Mouse (Mus musculus) lung, postnatal 10 days (tissue): ENCODE measurements around the gene Supt20.

Source experiments
- DNase-seq: peaks from one replicate; pipeline ENCODE4 v3.0.0; 2021

Supt20 gene

GRCm38 (mm10) chr3:54759211-54759610 is 66.6 kb downstream of the Supt20 start:
- no peak for DNase-seq

GRCm38 (mm10) chr3:54760321-54761115 is 67.9 kb downstream of the Supt20 start:
- no peak for DNase-seq

GRCm38 (mm10) chr3:54761258-54761657 is 68.7 kb downstream of the Supt20 start:
- DNase-seq = peak; percentile 45

- DNase-seq = peak; percentile 67
Observed at GRCm38 (mm10) chr3:54764418-54764817, 71.8 kb downstream of the Supt20 start.

- DNase-seq = peak; percentile 34
Observed at GRCm38 (mm10) chr3:54765521-54765920, 72.9 kb downstream of the Supt20 start.

- no peak for DNase-seq
Observed at GRCm38 (mm10) chr3:54766034-54766433, 73.4 kb downstream of the Supt20 start.

GRCm38 (mm10) chr3:54766811-54767210 is 74.2 kb downstream of the Supt20 start:
- no peak for DNase-seq

- no peak for DNase-seq
Observed at GRCm38 (mm10) chr3:54768592-54768991, 76.0 kb downstream of the Supt20 start.

- no peak for DNase-seq
Observed at GRCm38 (mm10) chr3:54769349-54770275, 77.0 kb downstream of the Supt20 start.

GRCm38 (mm10) chr3:54773613-54774012 is 81.0 kb downstream of the Supt20 start:
- DNase-seq = no peak

GRCm38 (mm10) chr3:54775989-54776631 is 83.5 kb downstream of the Supt20 start:
- DNase-seq = no peak
